Mouse (Mus musculus): ENCODE measurements around the gene Sspn. TPM values are rescaled to one million over a fixed set of nuclear protein-coding genes. Genes with fewer than 3 reads are reported as not detected.

The Sspn gene
- polyA plus RNA-seq, 1 experiment from 2014 or later = 13.6 TPM

DNA sequence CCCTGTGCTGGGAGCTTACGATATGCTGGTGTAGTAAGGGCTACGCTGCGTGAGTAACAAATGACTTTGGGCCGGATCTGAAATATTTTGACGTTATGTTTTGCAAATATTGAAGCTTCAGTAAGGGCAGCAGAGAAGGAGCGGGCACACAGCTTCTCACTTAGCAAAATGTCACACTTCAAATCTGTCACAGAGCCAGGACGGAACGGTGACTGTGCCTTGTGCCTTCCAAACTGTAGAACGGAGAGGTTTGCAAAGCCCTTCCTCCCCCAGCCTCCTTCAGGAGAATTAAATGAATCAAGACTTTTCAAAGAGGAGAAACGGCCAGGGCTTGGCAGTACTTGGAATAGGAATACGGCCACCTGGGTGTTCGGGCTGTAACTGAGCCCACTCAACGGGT lies 32.5 kb downstream of the Sspn start:
- no peak for ATAC-seq (ENCODE audit: borderline replicate concordance, extremely low read depth, low FRiP score, low TSS enrichment)
- no peaks in the 10 kb centered on the region for H3K9me3 ChIP-seq
- no peak overlapping the region for H3K9ac ChIP-seq
- WGBS = 71% methylated on average over 13 of the region's 13 CpGs
- no peaks in the 10 kb centered on the region for H3K36me3 ChIP-seq
- no peaks in the 10 kb centered on the region for H3K27me3 ChIP-seq
- H3K4me2 ChIP-seq = no peak overlapping the region
- H3K4me1 ChIP-seq = peaks cover 9% of the 10 kb centered on the region
- no peak overlapping the region for H3K27ac ChIP-seq
- no peak overlapping the region for H3K4me3 ChIP-seq

DNA sequence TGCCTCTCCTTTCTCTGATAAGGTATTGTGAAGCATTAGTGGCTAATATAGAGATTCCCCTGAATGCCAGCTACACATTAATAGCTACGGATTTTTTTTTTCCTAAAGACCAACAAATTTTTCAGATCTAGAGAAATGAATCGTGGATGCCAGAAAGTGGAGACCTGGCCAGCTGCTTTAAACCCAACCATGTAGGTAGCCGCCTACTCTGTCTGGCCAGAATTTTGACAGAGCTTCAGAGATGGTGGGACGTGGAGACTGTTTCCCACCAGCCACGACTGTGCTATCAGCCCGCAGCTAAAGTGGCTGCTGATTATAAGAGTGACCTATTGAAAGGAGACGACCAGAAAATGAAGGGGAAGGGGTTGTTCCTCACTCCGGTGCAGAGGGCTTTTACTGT lies 36.3 kb downstream of the Sspn start:
- Histone ChIP-seq H3K9me3 (no peaks in the 10 kb centered on the region), H3K4me1 (peaks cover 9% of the 10 kb centered on the region), H3K27ac (no peak overlapping the region), H3K36me3 (no peaks in the 10 kb centered on the region), H3K4me2 (no peak overlapping the region), H3K27me3 (no peaks in the 10 kb centered on the region), H3K9ac (no peak overlapping the region), H3K4me3 (no peak overlapping the region)
- no peak for ATAC-seq (ENCODE audit: borderline replicate concordance, extremely low read depth, low FRiP score, low TSS enrichment)
- 60% methylated on average over 8 of the region's 8 CpGs for WGBS

GRCm38 (mm10) chr6:145968301-145968818 lies 36.9 kb downstream of the Sspn start:
- no peak overlapping the region for H3K4me2 ChIP-seq
- H3K4me1 ChIP-seq = peaks cover 9% of the 10 kb centered on the region
- no peaks in the 10 kb centered on the region for H3K9me3 ChIP-seq
- no peaks in the 10 kb centered on the region for H3K36me3 ChIP-seq
- no peak overlapping the region for H3K4me3 ChIP-seq
- H3K9ac ChIP-seq = no peak overlapping the region
- no peaks in the 10 kb centered on the region for H3K27me3 ChIP-seq
- 39% methylated on average over 7 of the region's 7 CpGs for WGBS
- H3K27ac ChIP-seq = no peak overlapping the region; the same call in 1 of the 2 replicates
- ATAC-seq (ENCODE audit: borderline replicate concordance, extremely low read depth, low FRiP score, low TSS enrichment) = no peak

GRCm38 (mm10) chr6:145968821-145969220 lies 37.4 kb downstream of the Sspn start:
- no peak overlapping the region for H3K4me2 ChIP-seq
- no peaks in the 10 kb centered on the region for H3K27me3 ChIP-seq
- H3K9ac ChIP-seq = no peak overlapping the region
- H3K27ac ChIP-seq = no peak overlapping the region
- H3K9me3 ChIP-seq = no peaks in the 10 kb centered on the region
- no peak for ATAC-seq (ENCODE audit: borderline replicate concordance, extremely low read depth, low FRiP score, low TSS enrichment)
- H3K4me1 ChIP-seq = peaks cover 9% of the 10 kb centered on the region
- H3K36me3 ChIP-seq = no peaks in the 10 kb centered on the region
- WGBS = 32% methylated on average over 10 of the region's 10 CpGs
- no peak overlapping the region for H3K4me3 ChIP-seq

DNA sequence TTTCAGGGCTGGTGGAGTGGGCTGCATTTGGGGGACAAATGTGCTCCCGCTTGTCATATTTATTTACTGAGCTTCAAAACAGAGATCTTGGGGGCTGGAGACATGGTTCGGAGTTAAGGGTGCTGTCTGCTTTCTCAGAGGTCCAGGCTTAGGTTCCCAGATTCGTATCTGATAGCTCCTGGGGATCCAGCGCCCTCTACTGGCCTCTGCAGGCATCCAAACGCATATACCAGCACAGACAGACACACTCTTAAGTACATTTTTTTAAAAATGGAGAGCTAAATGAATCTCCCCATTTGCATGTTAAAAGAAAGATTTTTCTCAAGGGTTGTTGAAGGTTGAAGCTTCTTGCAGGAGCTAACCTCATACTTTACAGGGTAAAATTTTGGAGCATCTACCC lies 38.1 kb downstream of the Sspn start:
- no peaks in the 10 kb centered on the region for H3K36me3 ChIP-seq
- WGBS = 79% methylated on average over 5 of the region's 5 CpGs
- H3K27ac ChIP-seq = no peak overlapping the region
- no peak overlapping the region for H3K4me3 ChIP-seq
- H3K27me3 ChIP-seq = no peaks in the 10 kb centered on the region
- H3K9ac ChIP-seq = no peak overlapping the region
- ATAC-seq (ENCODE audit: borderline replicate concordance, extremely low read depth, low FRiP score, low TSS enrichment) = no peak
- H3K9me3 ChIP-seq = no peaks in the 10 kb centered on the region
- H3K4me1 ChIP-seq = peaks cover 9% of the 10 kb centered on the region
- H3K4me2 ChIP-seq = no peak overlapping the region

- H3K4me2 ChIP-seq = no peak overlapping the region
- no peak for ATAC-seq (ENCODE audit: borderline replicate concordance, extremely low read depth, low FRiP score, low TSS enrichment)
- peaks cover 9% of the 10 kb centered on the region for H3K4me1 ChIP-seq
- H3K9me3 ChIP-seq = no peaks in the 10 kb centered on the region
- no peak overlapping the region for H3K27ac ChIP-seq
- no peak overlapping the region for H3K4me3 ChIP-seq
- no peaks in the 10 kb centered on the region for H3K27me3 ChIP-seq
- no peak overlapping the region for H3K9ac ChIP-seq
- 78% methylated on average over 4 of the region's 4 CpGs for WGBS
- no peaks in the 10 kb centered on the region for H3K36me3 ChIP-seq
Observed at GRCm38 (mm10) chr6:145972107-145972506, 40.7 kb downstream of the Sspn start.

DNA sequence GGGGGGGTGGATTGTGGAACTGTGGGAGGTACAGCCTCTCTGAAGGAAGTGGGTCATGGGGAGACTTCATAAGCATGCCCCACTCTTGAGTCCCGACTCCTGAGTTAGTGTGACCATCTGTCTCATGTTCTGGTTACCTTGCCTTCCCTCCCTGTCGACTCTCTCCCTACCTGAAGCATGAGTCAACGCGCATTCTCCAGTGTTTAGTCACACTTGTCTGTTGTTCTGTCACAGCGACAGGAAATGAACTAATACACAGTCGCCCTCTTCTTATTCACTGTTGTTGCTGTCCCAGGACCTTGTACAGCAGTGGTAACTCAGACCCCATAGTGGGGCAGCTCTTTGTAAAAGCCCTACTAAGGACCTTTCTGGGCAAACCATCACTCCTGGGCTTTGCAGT lies 41.4 kb downstream of the Sspn start:
- Histone ChIP-seq H3K4me1 (peaks cover 8% of the 10 kb centered on the region), H3K4me3 (no peak overlapping the region), H3K36me3 (no peaks in the 10 kb centered on the region), H3K4me2 (no peak overlapping the region), H3K9ac (no peak overlapping the region), H3K27me3 (no peaks in the 10 kb centered on the region), H3K27ac (no peak overlapping the region), H3K9me3 (no peaks in the 10 kb centered on the region)
- no peak for ATAC-seq (ENCODE audit: borderline replicate concordance, extremely low read depth, low FRiP score, low TSS enrichment)
- WGBS = 62% methylated on average over 6 of the region's 6 CpGs

- H3K27ac ChIP-seq = no peak overlapping the region
- H3K27me3 ChIP-seq = no peaks in the 10 kb centered on the region
- H3K4me1 ChIP-seq = peaks cover 3% of the 10 kb centered on the region; the same call in 1 of the 2 replicates
- H3K9ac ChIP-seq = no peak overlapping the region
- H3K4me2 ChIP-seq = no peak overlapping the region
- ATAC-seq (ENCODE audit: borderline replicate concordance, extremely low read depth, low FRiP score, low TSS enrichment) = no peak
- H3K9me3 ChIP-seq = no peaks in the 10 kb centered on the region
- WGBS = 58% methylated on average over 5 of the region's 5 CpGs
- H3K36me3 ChIP-seq = no peaks in the 10 kb centered on the region
- no peak overlapping the region for H3K4me3 ChIP-seq
Observed at GRCm38 (mm10) chr6:145973356-145973755, 41.9 kb downstream of the Sspn start.

GRCm38 (mm10) chr6:145974766-145975165 lies 43.3 kb downstream of the Sspn start:
- Histone ChIP-seq H3K9ac (no peak overlapping the region), H3K4me3 (no peak overlapping the region), H3K27ac (no peak overlapping the region), H3K9me3 (no peaks in the 10 kb centered on the region), H3K4me2 (no peak overlapping the region), H3K27me3 (no peaks in the 10 kb centered on the region), H3K36me3 (no peaks in the 10 kb centered on the region), H3K4me1 (no peaks in the 10 kb centered on the region)
- ATAC-seq (ENCODE audit: borderline replicate concordance, extremely low read depth, low FRiP score, low TSS enrichment) = no peak
- WGBS = 42% methylated on average over 7 of the region's 7 CpGs

- Histone ChIP-seq H3K4me2 (no peak overlapping the region), H3K27me3 (no peaks in the 10 kb centered on the region), H3K9me3 (no peaks in the 10 kb centered on the region), H3K4me1 (no peaks in the 10 kb centered on the region), H3K36me3 (no peaks in the 10 kb centered on the region), H3K27ac (no peak overlapping the region), H3K4me3 (no peak overlapping the region), H3K9ac (no peak overlapping the region)
- WGBS = 87% methylated on average over 3 of the region's 3 CpGs
- ATAC-seq (ENCODE audit: borderline replicate concordance, extremely low read depth, low FRiP score, low TSS enrichment) = no peak
Observed at GRCm38 (mm10) chr6:145977344-145977743, 45.9 kb downstream of the Sspn start.

DNA sequence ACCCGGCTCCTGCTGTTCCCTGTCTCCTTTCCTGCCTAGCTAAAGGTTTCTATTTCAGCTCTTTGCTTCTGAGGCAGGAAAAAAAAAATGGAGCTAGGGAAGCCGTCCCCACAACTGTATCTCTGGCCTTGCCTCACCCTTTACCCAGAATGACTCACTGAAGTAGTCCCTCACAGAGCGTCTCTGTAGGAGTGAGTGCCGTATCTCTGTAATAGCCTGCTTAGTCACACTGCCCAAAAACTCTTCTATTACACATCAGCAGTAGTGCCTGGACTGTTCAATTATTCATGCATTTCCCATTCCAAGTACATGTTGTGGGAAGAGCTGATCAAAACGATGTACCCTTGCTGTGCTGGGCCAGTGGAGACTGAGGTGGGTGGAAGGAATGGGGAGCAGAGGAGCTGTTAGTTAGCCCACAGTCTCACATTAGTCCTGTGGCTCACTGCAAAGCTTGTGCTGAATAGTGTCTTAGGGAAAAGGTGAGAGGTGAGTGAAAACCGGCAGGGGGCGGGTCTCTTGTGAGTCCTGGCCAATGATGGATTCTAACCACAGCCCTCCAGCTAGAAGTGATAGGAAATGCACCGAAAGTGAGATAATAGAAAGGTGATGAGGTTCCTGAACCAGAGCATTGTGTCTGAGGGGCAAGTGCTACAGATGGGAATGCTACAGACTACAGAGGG lies 46.5 kb downstream of the Sspn start:
- H3K4me1 ChIP-seq = no peaks in the 10 kb centered on the region
- H3K9me3 ChIP-seq = no peaks in the 10 kb centered on the region
- H3K27ac ChIP-seq = no peak overlapping the region
- no peak for ATAC-seq (ENCODE audit: borderline replicate concordance, extremely low read depth, low FRiP score, low TSS enrichment)
- WGBS = 65% methylated on average over 8 of the region's 8 CpGs
- H3K36me3 ChIP-seq = no peaks in the 10 kb centered on the region
- no peak overlapping the region for H3K4me2 ChIP-seq
- no peaks in the 10 kb centered on the region for H3K27me3 ChIP-seq
- no peak overlapping the region for H3K4me3 ChIP-seq
- H3K9ac ChIP-seq = no peak overlapping the region

GRCm38 (mm10) chr6:145981074-145981473 lies 49.6 kb downstream of the Sspn start:
- H3K27me3 ChIP-seq = no peaks in the 10 kb centered on the region
- no peaks in the 10 kb centered on the region for H3K36me3 ChIP-seq
- H3K4me1 ChIP-seq = no peaks in the 10 kb centered on the region
- no peak overlapping the region for H3K4me3 ChIP-seq
- 84% methylated on average over 8 of the region's 8 CpGs for WGBS
- no peak overlapping the region for H3K27ac ChIP-seq
- ATAC-seq (ENCODE audit: borderline replicate concordance, extremely low read depth, low FRiP score, low TSS enrichment) = no peak
- H3K4me2 ChIP-seq = no peak overlapping the region
- H3K9me3 ChIP-seq = no peaks in the 10 kb centered on the region
- no peak overlapping the region for H3K9ac ChIP-seq

DNA sequence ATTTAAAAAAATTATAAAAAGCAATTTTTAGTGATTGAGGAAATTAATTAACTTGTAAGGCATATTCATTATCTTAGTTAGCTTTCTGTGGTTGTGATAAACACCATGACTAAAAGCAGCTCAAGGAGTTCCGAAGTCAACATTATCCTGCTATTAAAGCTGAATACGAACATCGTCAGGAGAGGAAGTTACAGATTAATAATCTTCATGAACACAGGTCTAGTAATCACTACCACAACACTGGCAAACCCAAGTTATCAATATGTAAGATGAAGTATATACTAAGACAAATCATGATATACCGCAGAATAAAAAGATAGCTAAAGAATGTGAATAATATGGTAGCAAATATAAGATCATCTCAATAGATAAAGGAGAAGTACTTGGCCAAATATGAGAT lies 50.9 kb downstream of the Sspn start:
- no peaks in the 10 kb centered on the region for H3K9me3 ChIP-seq
- WGBS = 87% methylated on average over 4 of the region's 4 CpGs
- H3K27ac ChIP-seq = no peak overlapping the region
- no peak overlapping the region for H3K9ac ChIP-seq
- ATAC-seq (ENCODE audit: borderline replicate concordance, extremely low read depth, low FRiP score, low TSS enrichment) = no peak
- no peaks in the 10 kb centered on the region for H3K4me1 ChIP-seq
- H3K27me3 ChIP-seq = no peaks in the 10 kb centered on the region
- no peak overlapping the region for H3K4me2 ChIP-seq
- H3K4me3 ChIP-seq = no peak overlapping the region
- H3K36me3 ChIP-seq = no peaks in the 10 kb centered on the region

Measured in lung, embryonic 15.5 days (tissue).